Mouse (Mus musculus) liver, postnatal 0 days (tissue): Measurements from ENCODE around the gene B4galt1.

ENCODE experiments used
- CTCF ChIP-seq: sonication (generic); IDR thresholded peaks from 2 replicates; pipeline ENCODE4 v1.5.1; 2016; ENCODE audit warnings: antibody characterized with exemption, low read depth
- EP300 ChIP-seq: IDR thresholded peaks from 2 replicates; pipeline ENCODE4 v1.6.1; 2016; ENCODE audit warnings: antibody characterized with exemption, low read depth, mild to moderate bottlenecking

DNA sequence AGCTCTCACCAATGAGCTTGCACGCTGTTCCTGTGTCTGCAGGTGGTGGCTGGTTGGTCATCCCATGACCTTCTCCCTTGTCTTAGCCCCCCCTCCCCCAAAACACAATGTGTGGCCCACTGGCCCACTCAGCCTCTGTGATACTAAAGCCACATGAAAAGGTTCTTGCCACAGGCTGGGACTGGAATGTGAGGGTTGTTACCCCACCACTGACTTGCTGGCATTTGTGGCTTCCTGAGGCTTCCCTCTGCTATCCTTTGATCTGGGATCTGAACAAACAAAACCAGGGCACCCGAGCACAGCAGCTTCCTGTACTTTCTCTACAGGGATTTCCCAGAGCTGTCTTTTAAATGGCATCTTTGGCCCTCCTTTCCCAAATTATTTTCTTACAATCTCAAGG, 76.7 kb downstream of the B4galt1 start:
- no peak for TF ChIP-seq EP300
- no peak for TF ChIP-seq CTCF
